Mouse (Mus musculus) lung, postnatal 0 days (tissue): Measurements from ENCODE around the gene Pcbd1.

Experiments
- CTCF ChIP-seq: IDR thresholded peaks from 2 replicates; pipeline ENCODE4 v1.5.1; 2016; ENCODE audit warnings: antibody characterized with exemption, mild to moderate bottlenecking
- EP300 ChIP-seq: IDR thresholded peaks from 2 replicates; pipeline ENCODE4 v1.6.1; 2016; ENCODE audit warnings: antibody characterized with exemption, mild to moderate bottlenecking, control low read depth

DNA sequence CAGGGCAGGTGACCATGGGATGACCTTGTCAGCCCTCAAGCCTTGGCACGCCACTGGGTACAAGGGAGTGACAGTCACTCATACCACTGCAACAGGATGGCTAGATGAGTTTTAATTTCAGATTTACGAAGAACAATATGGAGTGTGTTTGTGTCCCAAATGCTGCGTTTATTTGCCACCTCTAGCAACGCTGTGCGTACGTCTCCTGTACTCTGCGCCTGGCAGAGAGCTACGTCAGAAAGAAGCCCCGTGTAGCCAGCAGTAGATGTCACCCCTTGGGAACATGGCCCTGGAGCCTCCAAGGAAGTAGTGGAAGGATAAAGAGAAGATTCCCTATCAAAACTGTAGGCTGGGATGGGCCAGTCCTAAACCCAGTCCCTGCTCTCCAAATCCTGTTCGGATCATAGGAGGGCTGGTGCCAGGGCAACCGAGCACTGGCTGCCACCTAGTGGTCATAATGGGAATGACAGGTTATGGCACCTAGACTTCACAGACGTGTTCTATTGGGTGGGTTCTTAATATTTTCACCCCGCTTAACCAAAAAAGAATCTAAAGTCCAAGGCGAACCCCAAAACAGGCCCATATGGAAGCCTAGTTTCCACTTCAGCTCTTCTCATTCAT is 37.0 kb upstream of the Pcbd1 start:
- TF ChIP-seq CTCF: peak; percentile 97
- no peak for TF ChIP-seq EP300
